Mouse (Mus musculus) midbrain, embryonic 16.5 days (tissue): ENCODE measurements around the gene Snx30. TPM values are rescaled to one million over a fixed set of nuclear protein-coding genes. Genes with fewer than 3 reads are reported as not detected.

Experiments
- ATAC-seq: fragments of 200-750 bp; cut with Nextera tagmentation; 2 replicates; pipeline ENCODE4 v1.8.0; 2017; ENCODE audit warnings: moderate TSS enrichment
- H3K27ac ChIP-seq: fragments of 300-500 bp; sonication (generic); 2 replicates; pipeline ENCODE4 v1.5.1; 2014; ENCODE audit warnings: mild to moderate bottlenecking, low read length, mixed read lengths
- H3K27me3 ChIP-seq: fragments of 300-500 bp; sonication (generic); 2 replicates; pipeline ENCODE4 v1.6.1; 2014; ENCODE audit warnings: low read depth, low read length, mixed read lengths; ENCODE audit not compliant: control insufficient read depth, insufficient read depth
- H3K36me3 ChIP-seq: fragments of 300-500 bp; sonication (generic); 2 replicates; pipeline ENCODE4 v1.6.1; 2014; ENCODE audit warnings: mild to moderate bottlenecking, low read length, moderate library complexity, mixed read lengths; ENCODE audit not compliant: control insufficient read depth, insufficient read depth
- H3K4me1 ChIP-seq: fragments of 300-500 bp; sonication (generic); 2 replicates; pipeline ENCODE4 v1.6.1; 2014; ENCODE audit warnings: mild to moderate bottlenecking, low read length, mixed read lengths; ENCODE audit not compliant: control insufficient read depth, insufficient read depth
- H3K4me2 ChIP-seq: fragments of 300-500 bp; sonication (generic); 2 replicates; pipeline ENCODE4 v1.6.1; 2014; ENCODE audit warnings: mild to moderate bottlenecking, low read length, mixed read lengths
- H3K4me3 ChIP-seq: fragments of 300-500 bp; sonication (generic); 2 replicates; pipeline ENCODE4 v1.5.1; 2014; ENCODE audit warnings: low read depth, mild to moderate bottlenecking, low read length, moderate library complexity, mixed read lengths
- H3K9ac ChIP-seq: fragments of 300-500 bp; sonication (generic); 2 replicates; pipeline ENCODE4 v1.6.1; 2014; ENCODE audit warnings: low read depth, low read length, mixed read lengths
- H3K9me3 ChIP-seq: fragments of 300-500 bp; sonication (generic); replicated peaks from 2 replicates; pipeline ENCODE4 v1.6.1; 2014; ENCODE audit warnings: mild to moderate bottlenecking, low read length, mixed read lengths; ENCODE audit not compliant: control insufficient read depth, poor library complexity, severe bottlenecking
- WGBS: fragments of 180-500 bp; shearing (Covaris S2); extraction: QIAGEN DNeasy Blood & Tissue Kit; methylation state at CpG from one replicate; pipeline ENCODE4 v1.1.7; 2014; 5-methylcytosine and 5-hydroxymethylcytosine counted together
- polyA plus RNA-seq: library from polyadenylated mRNA; unstranded; fragments of >200 nt; fragmentation: Nextera tagmentation; extraction: Ambion mirVana; gene quantifications from 2 replicates; pipeline ENCODE4 v1.2.1, GENCODE M21; 2015

Snx30 gene
- polyA plus RNA-seq, 1 experiment from 2014 or later = 17.7 TPM

GRCm38 (mm10) chr4:59870433-59870832, 64.8 kb downstream of the Snx30 start:
- ATAC-seq = no peak
- no peaks in the 10 kb centered on the region for H3K4me1 ChIP-seq
- no peak overlapping the region for H3K4me3 ChIP-seq
- 85% methylated on average over 6 of the region's 6 CpGs for WGBS
- H3K36me3 ChIP-seq = no peaks in the 10 kb centered on the region
- no peaks in the 10 kb centered on the region for H3K9me3 ChIP-seq
- no peaks in the 10 kb centered on the region for H3K27me3 ChIP-seq
- H3K9ac ChIP-seq = no peak overlapping the region
- H3K27ac ChIP-seq = no peak overlapping the region
- no peak overlapping the region for H3K4me2 ChIP-seq

- Histone ChIP-seq H3K27me3 (no peaks in the 10 kb centered on the region), H3K27ac (no peak overlapping the region), H3K36me3 (no peaks in the 10 kb centered on the region), H3K9me3 (no peaks in the 10 kb centered on the region), H3K9ac (no peak overlapping the region), H3K4me1 (no peaks in the 10 kb centered on the region), H3K4me2 (no peak overlapping the region), H3K4me3 (no peak overlapping the region)
- 58% methylated on average over 9 of the region's 9 CpGs for WGBS
- ATAC-seq = peak; percentile 65
Observed at GRCm38 (mm10) chr4:59870859-59871591, 65.4 kb downstream of the Snx30 start.

GRCm38 (mm10) chr4:59873240-59873639, 67.6 kb downstream of the Snx30 start:
- H3K9ac ChIP-seq = no peak overlapping the region
- WGBS = 23% methylated on average over 6 of the region's 6 CpGs
- no peak overlapping the region for H3K27ac ChIP-seq
- H3K9me3 ChIP-seq = no peaks in the 10 kb centered on the region
- H3K36me3 ChIP-seq = no peaks in the 10 kb centered on the region
- H3K4me3 ChIP-seq = no peak overlapping the region
- ATAC-seq = no peak
- no peak overlapping the region for H3K4me2 ChIP-seq
- H3K27me3 ChIP-seq = no peaks in the 10 kb centered on the region
- no peaks in the 10 kb centered on the region for H3K4me1 ChIP-seq

GRCm38 (mm10) chr4:59873830-59874229, 68.2 kb downstream of the Snx30 start:
- ATAC-seq = no peak
- Histone ChIP-seq H3K36me3 (no peaks in the 10 kb centered on the region; the same call in 1 of the 2 replicates), H3K4me2 (no peak overlapping the region), H3K27ac (no peak overlapping the region), H3K4me1 (no peaks in the 10 kb centered on the region), H3K27me3 (no peaks in the 10 kb centered on the region), H3K9ac (no peak overlapping the region), H3K4me3 (no peak overlapping the region), H3K9me3 (no peaks in the 10 kb centered on the region)
- WGBS = 40% methylated on average over 5 of the region's 5 CpGs

GRCm38 (mm10) chr4:59876570-59876969, 70.9 kb downstream of the Snx30 start:
- ATAC-seq = 0 out of 2 replicates have a peak, but pooled peaks have one; percentile 36
- no peaks in the 10 kb centered on the region; the same call in 1 of the 2 replicates for H3K36me3 ChIP-seq
- H3K27me3 ChIP-seq = no peaks in the 10 kb centered on the region
- WGBS = 49% methylated on average over 6 of the region's 6 CpGs
- no peaks in the 10 kb centered on the region for H3K9me3 ChIP-seq
- no peak overlapping the region for H3K4me2 ChIP-seq
- H3K4me3 ChIP-seq = no peak overlapping the region
- no peaks in the 10 kb centered on the region for H3K4me1 ChIP-seq
- H3K9ac ChIP-seq = no peak overlapping the region
- H3K27ac ChIP-seq = no peak overlapping the region

- WGBS = 61% methylated on average over 2 of the region's 2 CpGs
- no peak overlapping the region for H3K27ac ChIP-seq
- ATAC-seq = no peak
- H3K9me3 ChIP-seq = no peaks in the 10 kb centered on the region
- H3K27me3 ChIP-seq = no peaks in the 10 kb centered on the region
- H3K36me3 ChIP-seq = no peaks in the 10 kb centered on the region; the same call in 1 of the 2 replicates
- no peak overlapping the region for H3K4me2 ChIP-seq
- no peak overlapping the region for H3K4me3 ChIP-seq
- H3K9ac ChIP-seq = no peak overlapping the region
- no peaks in the 10 kb centered on the region for H3K4me1 ChIP-seq
Observed at GRCm38 (mm10) chr4:59877025-59877424, 71.4 kb downstream of the Snx30 start.

- H3K4me1 ChIP-seq = no peaks in the 10 kb centered on the region
- peaks cover 4% of the 10 kb centered on the region; the same call in 1 of the 2 replicates for H3K36me3 ChIP-seq
- no peak overlapping the region for H3K4me3 ChIP-seq
- no peak for ATAC-seq
- H3K4me2 ChIP-seq = no peak overlapping the region
- no peak overlapping the region for H3K27ac ChIP-seq
- no peak overlapping the region for H3K9ac ChIP-seq
- no peaks in the 10 kb centered on the region for H3K9me3 ChIP-seq
- WGBS = 94% methylated on average over 8 of the region's 8 CpGs
- no peaks in the 10 kb centered on the region for H3K27me3 ChIP-seq
Observed at GRCm38 (mm10) chr4:59878595-59878994, 73.0 kb downstream of the Snx30 start.

- H3K9me3 ChIP-seq = no peaks in the 10 kb centered on the region
- ATAC-seq = no peak
- no peaks in the 10 kb centered on the region for H3K4me1 ChIP-seq
- H3K27me3 ChIP-seq = no peaks in the 10 kb centered on the region
- H3K9ac ChIP-seq = no peak overlapping the region
- 78% methylated on average over 3 of the region's 3 CpGs for WGBS
- no peak overlapping the region for H3K4me3 ChIP-seq
- peaks cover 4% of the 10 kb centered on the region; the same call in 1 of the 2 replicates for H3K36me3 ChIP-seq
- no peak overlapping the region for H3K4me2 ChIP-seq
- no peak overlapping the region for H3K27ac ChIP-seq
Observed at GRCm38 (mm10) chr4:59879444-59879843, 73.8 kb downstream of the Snx30 start.

GRCm38 (mm10) chr4:59880725-59881124, 75.1 kb downstream of the Snx30 start:
- no peak overlapping the region for H3K9ac ChIP-seq
- H3K4me1 ChIP-seq = no peaks in the 10 kb centered on the region
- H3K9me3 ChIP-seq = no peaks in the 10 kb centered on the region
- no peak overlapping the region for H3K27ac ChIP-seq
- no peaks in the 10 kb centered on the region for H3K27me3 ChIP-seq
- WGBS = 91% methylated on average over 5 of the region's 5 CpGs
- peaks cover 4% of the 10 kb centered on the region; the same call in 1 of the 2 replicates for H3K36me3 ChIP-seq
- no peak overlapping the region for H3K4me2 ChIP-seq
- H3K4me3 ChIP-seq = no peak overlapping the region
- ATAC-seq = no peak
